Mouse (Mus musculus) R1 (cell line): ENCODE measurements around the gene Igdcc3.

Experiments used
- DNase-seq: peaks from one replicate; pipeline ENCODE4 v3.0.0-alpha.2; 2018; ENCODE audit warnings: low read depth, low spot score

The Igdcc3 gene

GRCm38 (mm10) chr9:65140936-65141305 is at the start of gene Igdcc3:
Gene Igdcc3, plus strand, starts transcription at chr9:65141189.
- DNase-seq = peak; percentile 86

- peak; percentile 85 for DNase-seq
Observed at GRCm38 (mm10) chr9:65094237-65094636, 46.8 kb upstream of the Igdcc3 start.

- DNase-seq = peak; percentile 41
Observed at GRCm38 (mm10) chr9:65100991-65101685, 39.9 kb upstream of the Igdcc3 start, which contains the start of gene Igdcc4. Gene Igdcc4, plus strand, starts transcription at chr9:65101486.

GRCm38 (mm10) chr9:65101686-65102376 is 39.2 kb upstream of the Igdcc3 start:
- peak; percentile 69 for DNase-seq

- DNase-seq = peak; percentile 82
Observed at GRCm38 (mm10) chr9:65102377-65103172, 38.4 kb upstream of the Igdcc3 start.

- DNase-seq = no peak
Observed at GRCm38 (mm10) chr9:65103173-65103752, 37.7 kb upstream of the Igdcc3 start.

GRCm38 (mm10) chr9:65106821-65107220 is 34.2 kb upstream of the Igdcc3 start:
- DNase-seq = no peak

GRCm38 (mm10) chr9:65107893-65108292 is 33.1 kb upstream of the Igdcc3 start:
- no peak for DNase-seq

- DNase-seq = peak; percentile 88
Observed at GRCm38 (mm10) chr9:65109132-65110072, 31.6 kb upstream of the Igdcc3 start.

GRCm38 (mm10) chr9:65111698-65112097 is 29.3 kb upstream of the Igdcc3 start:
- no peak for DNase-seq

GRCm38 (mm10) chr9:65113694-65114093 is 27.3 kb upstream of the Igdcc3 start:
- no peak for DNase-seq

- no peak for DNase-seq
Observed at GRCm38 (mm10) chr9:65115891-65116290, 25.1 kb upstream of the Igdcc3 start.

- DNase-seq = no peak
Observed at GRCm38 (mm10) chr9:65117516-65117915, 23.5 kb upstream of the Igdcc3 start.

GRCm38 (mm10) chr9:65120935-65121334 is 20.1 kb upstream of the Igdcc3 start:
- DNase-seq = peak; percentile 84

GRCm38 (mm10) chr9:65122545-65122944 is 18.4 kb upstream of the Igdcc3 start:
- peak; percentile 48 for DNase-seq

GRCm38 (mm10) chr9:65123552-65124168 is 17.3 kb upstream of the Igdcc3 start:
- peak; percentile 67 for DNase-seq

- peak; percentile 91 for DNase-seq
Observed at GRCm38 (mm10) chr9:65128123-65128815, 12.7 kb upstream of the Igdcc3 start.

- no peak for DNase-seq
Observed at GRCm38 (mm10) chr9:65131717-65132116, 9.3 kb upstream of the Igdcc3 start.

- DNase-seq = peak; percentile 81
Observed at GRCm38 (mm10) chr9:65133739-65134138, 7.2 kb upstream of the Igdcc3 start.

GRCm38 (mm10) chr9:65135126-65135525 is 5.9 kb upstream of the Igdcc3 start:
- DNase-seq = no peak
